Mouse (Mus musculus) intestine, embryonic 16.5 days (tissue): ENCODE results near the gene Gsap. TPM values are rescaled to one million over a fixed set of nuclear protein-coding genes. Genes with fewer than 3 reads are reported as not detected.
A peak's percentile ranks its signal among the peaks of the same experiment; 100 is the strongest.

Experiments
- ATAC-seq: fragments of 200-750 bp; cut with Nextera tagmentation; 2 replicates; pipeline ENCODE4 v1.8.0; 2017; ENCODE audit warnings: moderate TSS enrichment, moderate library complexity
- H3K27ac ChIP-seq: fragments of 300-500 bp; sonication (generic); 2 replicates; pipeline ENCODE4 v1.5.1; 2014; ENCODE audit warnings: mild to moderate bottlenecking, low read length
- H3K27me3 ChIP-seq: fragments of 300-500 bp; sonication (generic); replicated peaks from 2 replicates; pipeline ENCODE4 v1.6.1; 2014; ENCODE audit warnings: low read length, control low read depth, mixed read lengths; ENCODE audit not compliant: control insufficient read depth, insufficient read depth
- H3K36me3 ChIP-seq: fragments of 300-500 bp; sonication (generic); 2 replicates; pipeline ENCODE4 v1.6.1; 2014; ENCODE audit warnings: low read length, control low read depth; ENCODE audit not compliant: control insufficient read depth, insufficient read depth
- H3K4me1 ChIP-seq: fragments of 300-500 bp; sonication (generic); 2 replicates; pipeline ENCODE4 v1.6.1; 2014; ENCODE audit warnings: low read length, control low read depth, mixed read lengths; ENCODE audit not compliant: control insufficient read depth, insufficient read depth
- H3K4me2 ChIP-seq: fragments of 300-500 bp; sonication (generic); 2 replicates; pipeline ENCODE4 v1.6.1; 2014; ENCODE audit warnings: low read depth, low read length, control low read depth
- H3K4me3 ChIP-seq: fragments of 300-500 bp; sonication (generic); 2 replicates; pipeline ENCODE4 v1.5.1; 2014; ENCODE audit warnings: mild to moderate bottlenecking, low read length
- H3K9ac ChIP-seq: fragments of 300-500 bp; sonication (generic); 2 replicates; pipeline ENCODE4 v1.6.1; 2014; ENCODE audit warnings: low read depth, low read length
- H3K9me3 ChIP-seq: fragments of 300-500 bp; sonication (generic); 2 replicates; pipeline ENCODE4 v1.6.1; 2016; ENCODE audit warnings: low read length, control low read depth; ENCODE audit not compliant: control insufficient read depth
- WGBS: fragments of 180-500 bp; shearing (Covaris S2); extraction: QIAGEN DNeasy Blood & Tissue Kit; methylation state at CpG from one replicate; pipeline ENCODE4 v1.1.7; 2014; 5-methylcytosine and 5-hydroxymethylcytosine counted together
- polyA plus RNA-seq: library from polyadenylated mRNA; unstranded; fragments of >200 nt; fragmentation: Nextera tagmentation; extraction: Ambion mirVana; gene quantifications from 2 replicates; pipeline ENCODE4 v1.2.1, GENCODE M21; 2015

The Gsap gene
- polyA plus RNA-seq, 1 experiment from 2014 or later = 2.0 TPM

- Histone ChIP-seq H3K9me3 (peaks cover 5% of the 10 kb centered on the region), H3K4me2 (no peak overlapping the region), H3K27me3 (no peaks in the 10 kb centered on the region), H3K27ac (no peak overlapping the region), H3K4me1 (no peaks in the 10 kb centered on the region), H3K36me3 (no peaks in the 10 kb centered on the region), H3K4me3 (no peak overlapping the region), H3K9ac (no peak overlapping the region)
- ATAC-seq = no peak
- 81% methylated on average over 3 of the region's 3 CpGs for WGBS
Measured at GRCm38 (mm10) chr5:21156770-21157169, 29.3 kb upstream of the Gsap start.

DNA sequence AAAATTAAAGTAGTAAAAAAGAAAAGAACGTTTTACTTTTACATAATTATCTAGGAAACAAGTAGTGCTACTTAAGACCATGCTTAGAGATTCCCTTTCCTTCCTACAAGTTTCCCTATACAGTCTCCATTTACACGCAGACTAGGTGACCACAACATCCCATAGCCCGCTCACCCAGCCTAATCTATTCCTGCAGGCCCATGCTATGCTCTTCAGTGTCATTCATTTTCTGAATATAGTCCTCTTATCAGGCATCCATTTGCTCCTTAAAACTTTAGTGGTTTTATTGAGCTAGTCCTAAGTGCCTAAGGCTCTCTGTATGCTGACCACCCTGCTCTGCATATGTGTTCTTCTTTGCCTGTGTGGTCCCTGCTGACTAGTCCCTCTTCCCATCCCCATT is 26.5 kb upstream of the Gsap start:
- Histone ChIP-seq H3K27me3 (no peaks in the 10 kb centered on the region), H3K36me3 (no peaks in the 10 kb centered on the region), H3K4me2 (no peak overlapping the region), H3K27ac (no peak overlapping the region), H3K9ac (no peak overlapping the region), H3K4me1 (no peaks in the 10 kb centered on the region), H3K4me3 (no peak overlapping the region), H3K9me3 (peaks cover 5% of the 10 kb centered on the region)
- ATAC-seq = no peak
- 83% methylated on average over 3 of the region's 3 CpGs for WGBS

- H3K27ac ChIP-seq = no peak overlapping the region
- no peaks in the 10 kb centered on the region for H3K36me3 ChIP-seq
- no peak overlapping the region for H3K4me3 ChIP-seq
- peaks cover 5% of the 10 kb centered on the region for H3K9me3 ChIP-seq
- no peak for ATAC-seq
- H3K4me2 ChIP-seq = no peak overlapping the region
- no peak overlapping the region for H3K9ac ChIP-seq
- H3K4me1 ChIP-seq = no peaks in the 10 kb centered on the region
- 66% methylated on average over 1 of the region's 1 CpGs for WGBS
- H3K27me3 ChIP-seq = no peaks in the 10 kb centered on the region
Measured at GRCm38 (mm10) chr5:21160781-21161180, 25.3 kb upstream of the Gsap start.

DNA sequence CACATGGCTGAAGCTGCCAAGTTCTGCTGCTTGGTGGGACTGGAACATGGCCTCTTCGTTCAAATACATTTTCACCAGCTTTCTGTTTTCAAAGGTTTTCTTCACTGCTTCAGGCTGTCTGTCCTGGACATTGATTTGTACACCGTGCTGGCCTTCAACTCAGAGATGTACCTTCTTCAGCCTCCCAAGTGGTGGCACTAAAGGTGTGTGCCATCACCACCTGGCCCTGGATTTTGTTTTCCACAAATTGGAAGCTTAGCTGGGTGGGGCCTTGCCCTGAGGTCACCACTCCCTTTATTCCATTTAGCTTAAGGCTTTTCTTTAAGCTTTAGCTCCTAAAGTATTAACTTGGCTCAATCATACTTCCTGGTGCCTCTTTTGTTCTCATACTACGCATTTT is 22.6 kb upstream of the Gsap start:
- Histone ChIP-seq H3K27me3 (no peaks in the 10 kb centered on the region), H3K4me2 (no peak overlapping the region), H3K4me3 (no peak overlapping the region), H3K4me1 (no peaks in the 10 kb centered on the region), H3K9me3 (no peaks in the 10 kb centered on the region), H3K36me3 (no peaks in the 10 kb centered on the region), H3K9ac (no peak overlapping the region), H3K27ac (no peak overlapping the region)
- ATAC-seq = no peak
- 90% methylated on average over 3 of the region's 3 CpGs for WGBS

DNA sequence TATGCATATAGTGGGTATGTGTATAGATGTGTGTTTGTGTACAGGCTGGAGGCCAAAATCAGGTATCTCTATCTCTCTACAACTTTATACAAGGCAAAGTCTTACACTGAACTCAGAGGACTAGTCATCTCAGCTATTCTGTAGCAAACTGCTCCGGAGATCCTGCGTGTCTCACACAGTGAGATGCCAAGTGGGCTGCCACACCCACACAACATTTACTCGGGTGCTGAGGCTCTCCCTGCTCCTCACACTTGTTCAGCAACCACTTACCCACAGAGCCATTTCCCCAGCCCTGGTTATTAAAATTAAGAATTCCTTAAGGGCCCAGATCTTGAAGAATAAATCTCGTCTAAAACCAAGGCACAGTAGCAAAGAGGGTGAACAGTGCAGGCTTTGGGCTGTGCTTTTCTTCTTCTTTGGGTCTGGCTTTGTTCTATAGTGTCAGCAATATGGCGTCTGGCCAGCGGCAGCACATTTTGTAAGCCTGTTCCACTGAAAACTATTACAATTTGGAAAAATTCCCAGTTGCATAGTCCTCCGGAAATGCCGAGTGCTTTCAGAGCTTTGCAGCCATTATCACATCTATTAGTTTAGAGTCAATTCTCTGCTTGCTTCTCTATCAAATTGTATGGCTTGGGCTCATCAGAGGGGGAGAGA is 17.2 kb upstream of the Gsap start:
- Histone ChIP-seq H3K4me2 (no peak overlapping the region), H3K4me3 (no peak overlapping the region), H3K9me3 (no peaks in the 10 kb centered on the region), H3K27ac (peak overlapping the region; percentile 28; the same call in 1 of the 2 replicates), H3K27me3 (no peaks in the 10 kb centered on the region), H3K36me3 (no peaks in the 10 kb centered on the region), H3K4me1 (no peaks in the 10 kb centered on the region), H3K9ac (no peak overlapping the region)
- ATAC-seq = peak; percentile 58
- 62% methylated on average over 8 of the region's 8 CpGs for WGBS

DNA sequence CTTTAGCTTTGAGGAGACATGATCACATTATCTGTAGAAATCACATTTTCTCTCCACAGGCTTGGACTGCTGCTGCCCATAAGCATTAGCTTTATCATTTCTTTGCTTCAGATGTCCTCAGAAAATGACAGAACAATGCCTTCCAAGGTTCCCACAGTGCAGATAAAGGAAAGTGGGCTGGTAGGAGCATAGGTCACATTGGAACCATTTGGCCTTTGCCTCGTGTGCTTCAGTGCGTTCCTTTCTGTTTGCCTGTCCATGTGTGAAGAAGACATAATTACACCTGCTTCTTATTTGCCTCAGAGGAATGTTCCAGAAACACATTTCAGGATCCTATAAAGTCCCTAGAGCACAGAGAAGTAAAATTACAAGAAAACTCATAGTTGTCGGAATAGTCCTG is 16.7 kb upstream of the Gsap start:
- 70% methylated on average over 3 of the region's 3 CpGs for WGBS
- Histone ChIP-seq H3K9me3 (no peaks in the 10 kb centered on the region), H3K4me3 (no peak overlapping the region), H3K4me1 (no peaks in the 10 kb centered on the region), H3K4me2 (no peak overlapping the region), H3K9ac (no peak overlapping the region), H3K27me3 (no peaks in the 10 kb centered on the region), H3K27ac (no peak overlapping the region; the same call in 1 of the 2 replicates), H3K36me3 (no peaks in the 10 kb centered on the region)
- ATAC-seq = no peak

GRCm38 (mm10) chr5:21169877-21170276 is 16.2 kb upstream of the Gsap start:
- Histone ChIP-seq H3K4me3 (no peak overlapping the region), H3K36me3 (no peaks in the 10 kb centered on the region), H3K4me2 (no peak overlapping the region), H3K27ac (no peak overlapping the region), H3K27me3 (no peaks in the 10 kb centered on the region), H3K9me3 (no peaks in the 10 kb centered on the region), H3K4me1 (no peaks in the 10 kb centered on the region), H3K9ac (no peak overlapping the region)
- ATAC-seq = no peak
- 92% methylated on average over 1 of the region's 1 CpGs for WGBS

DNA sequence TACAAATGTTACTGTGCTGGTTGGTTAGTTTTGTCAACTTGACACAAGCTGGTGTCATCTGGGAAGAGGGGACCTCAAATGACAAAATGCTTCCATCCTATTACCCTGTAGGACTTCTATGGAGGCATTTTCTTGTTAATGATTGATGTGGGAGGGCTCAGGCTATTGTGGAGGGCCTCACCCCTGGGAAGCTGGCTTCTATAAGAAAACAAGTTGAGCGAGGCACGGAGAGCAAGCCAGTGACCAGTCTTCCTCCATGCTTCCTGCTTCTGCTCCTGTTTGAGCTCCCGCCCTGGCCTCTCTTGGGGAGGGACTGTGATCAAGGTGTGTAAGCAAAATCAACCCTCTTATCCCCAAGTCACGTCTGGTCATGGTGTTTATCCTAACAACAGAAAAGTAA is 15.6 kb upstream of the Gsap start:
- Histone ChIP-seq H3K9ac (no peak overlapping the region), H3K4me3 (no peak overlapping the region), H3K27me3 (no peaks in the 10 kb centered on the region), H3K36me3 (no peaks in the 10 kb centered on the region), H3K9me3 (no peaks in the 10 kb centered on the region), H3K27ac (peak overlapping the region; percentile 18; the same call in 1 of the 2 replicates), H3K4me1 (peaks cover 3% of the 10 kb centered on the region; the same call in 1 of the 2 replicates), H3K4me2 (no peak overlapping the region)
- peak; percentile 76 for ATAC-seq
- WGBS = 31% methylated on average over 4 of the region's 4 CpGs

DNA sequence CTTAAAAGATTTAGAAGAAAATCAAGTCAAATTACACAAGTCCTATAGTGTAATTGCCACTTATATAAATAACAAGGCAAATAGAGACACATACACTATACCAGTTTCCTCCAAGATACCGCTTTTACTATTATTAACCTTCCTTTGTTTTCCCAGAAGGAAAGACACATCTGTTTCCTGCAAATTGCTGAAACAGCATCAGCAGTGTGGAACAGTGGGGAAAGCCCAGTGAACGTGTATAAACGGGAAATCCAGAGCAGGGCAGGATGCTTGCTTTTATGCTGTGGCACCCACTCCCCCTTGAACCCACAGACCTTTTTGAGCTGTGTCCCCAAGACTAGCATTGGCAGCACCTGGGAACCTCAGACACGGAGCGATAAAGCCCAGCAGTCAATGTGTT is 15.2 kb upstream of the Gsap start:
- H3K9ac ChIP-seq = no peak overlapping the region
- no peak overlapping the region for H3K4me3 ChIP-seq
- H3K9me3 ChIP-seq = no peaks in the 10 kb centered on the region
- H3K27ac ChIP-seq = no peak overlapping the region
- WGBS = 62% methylated on average over 5 of the region's 5 CpGs
- 0 out of 2 replicates have a peak, but pooled peaks have one; percentile 30 for ATAC-seq
- no peaks in the 10 kb centered on the region for H3K27me3 ChIP-seq
- no peak overlapping the region for H3K4me2 ChIP-seq
- H3K36me3 ChIP-seq = no peaks in the 10 kb centered on the region
- peaks cover 4% of the 10 kb centered on the region; the same call in 1 of the 2 replicates for H3K4me1 ChIP-seq

GRCm38 (mm10) chr5:21171336-21171735 is 14.7 kb upstream of the Gsap start:
- no peaks in the 10 kb centered on the region for H3K27me3 ChIP-seq
- no peak overlapping the region for H3K9ac ChIP-seq
- H3K4me3 ChIP-seq = no peak overlapping the region
- H3K4me2 ChIP-seq = no peak overlapping the region
- ATAC-seq = no peak
- WGBS = 63% methylated on average over 6 of the region's 6 CpGs
- no peaks in the 10 kb centered on the region for H3K36me3 ChIP-seq
- H3K27ac ChIP-seq = no peak overlapping the region
- H3K4me1 ChIP-seq = peaks cover 4% of the 10 kb centered on the region; the same call in 1 of the 2 replicates
- H3K9me3 ChIP-seq = no peaks in the 10 kb centered on the region
